Mouse (Mus musculus) ovary, postnatal 36 days (tissue): ENCODE data around the gene Eif1ad.
"Not testable (repeated sequence)": the region's sequence is repeated elsewhere in the genome, so short reads cannot be mapped to it uniquely, and the experiment has no call there.

Experiments used
- DNase-seq: peaks from one replicate; pipeline ENCODE4 v3.0.0; 2022; ENCODE audit warnings: low spot score, mixed read lengths

Gene Eif1ad

GRCm38 (mm10) chr19:5377446-5377845, 10.9 kb downstream of the Eif1ad start:
- no peak for DNase-seq

- no peak for DNase-seq
Measured at GRCm38 (mm10) chr19:5383326-5383725, 16.8 kb downstream of the Eif1ad start.

- DNase-seq: peak; percentile 51
Measured at GRCm38 (mm10) chr19:5384715-5385114, 18.2 kb downstream of the Eif1ad start.

GRCm38 (mm10) chr19:5388011-5388441, 21.5 kb downstream of the Eif1ad start:
- no peak for DNase-seq

- DNase-seq: peak; percentile 94
Measured at GRCm38 (mm10) chr19:5388588-5389242, 22.2 kb downstream of the Eif1ad start, which contains the start of gene Sart1. Gene Sart1 (minus strand): TSS chr19:5388703.

- DNase-seq: no peak
Measured at GRCm38 (mm10) chr19:5389647-5390046, 23.1 kb downstream of the Eif1ad start.

GRCm38 (mm10) chr19:5390416-5390815, 23.9 kb downstream of the Eif1ad start:
- no peak for DNase-seq

- DNase-seq: peak; percentile 72
Measured at GRCm38 (mm10) chr19:5392892-5393291, 26.4 kb downstream of the Eif1ad start.

GRCm38 (mm10) chr19:5394168-5394567, 27.6 kb downstream of the Eif1ad start:
- no peak for DNase-seq

- DNase-seq: no peak
Measured at GRCm38 (mm10) chr19:5395371-5395770, 28.8 kb downstream of the Eif1ad start.

GRCm38 (mm10) chr19:5401073-5401472, 34.5 kb downstream of the Eif1ad start:
- not testable (repeated sequence) for DNase-seq

- DNase-seq: no peak
Measured at GRCm38 (mm10) chr19:5402293-5402692, 35.8 kb downstream of the Eif1ad start, which contains the start of gene Tsga10ip. Gene Tsga10ip (minus strand): TSS chr19:5402526.

GRCm38 (mm10) chr19:5405924-5406323, 39.4 kb downstream of the Eif1ad start:
- no peak for DNase-seq

- DNase-seq: not testable (repeated sequence)
Measured at GRCm38 (mm10) chr19:5406531-5407126, 40.1 kb downstream of the Eif1ad start.

- no peak for DNase-seq
Measured at GRCm38 (mm10) chr19:5407133-5407532, 40.6 kb downstream of the Eif1ad start.

- DNase-seq: no peak
Measured at GRCm38 (mm10) chr19:5408057-5409001, 41.8 kb downstream of the Eif1ad start.

GRCm38 (mm10) chr19:5409068-5409467, 42.5 kb downstream of the Eif1ad start:
- no peak for DNase-seq

- DNase-seq: no peak
Measured at GRCm38 (mm10) chr19:5410641-5411040, 44.1 kb downstream of the Eif1ad start.

GRCm38 (mm10) chr19:5411961-5412360, 45.4 kb downstream of the Eif1ad start:
- DNase-seq: no peak

GRCm38 (mm10) chr19:5413840-5414239, 47.3 kb downstream of the Eif1ad start:
- no peak for DNase-seq

- no peak for DNase-seq
Measured at GRCm38 (mm10) chr19:5414534-5414957, 48.0 kb downstream of the Eif1ad start.

- no peak for DNase-seq
Measured at GRCm38 (mm10) chr19:5418750-5419466, 52.4 kb downstream of the Eif1ad start.
